Mouse (Mus musculus): ENCODE results near the gene Tbce.

DNA sequence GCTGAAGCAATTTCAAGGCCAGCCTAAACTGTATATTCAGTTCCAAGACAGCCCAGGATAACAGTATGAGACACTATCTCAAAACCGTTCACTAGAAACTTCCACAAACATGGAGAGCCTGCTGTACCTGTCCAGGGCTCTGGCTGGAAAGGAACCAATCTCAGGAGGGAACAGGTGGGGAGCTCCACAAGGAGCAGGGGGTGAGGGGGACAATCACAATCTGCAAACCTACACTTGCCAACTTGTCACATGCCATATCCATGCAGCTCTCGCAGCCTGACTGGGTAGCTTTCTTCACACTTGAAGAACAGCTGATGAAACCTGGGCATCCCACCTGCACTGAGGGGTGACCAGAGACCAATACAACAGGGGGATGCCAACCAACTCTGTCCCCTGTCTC, 25.4 kb downstream of the Tbce start:
- TF ChIP-seq CTCF (conservative IDR thresholded peaks at IDR 0.05 in 1 of 2, IDR thresholded peaks at IDR 0.05 in 1 of 2; ENCODE audit: low read depth in 2 of 2, low read length in 2 of 2): no peak
- TF ChIP-seq MAX (IDR thresholded peaks at IDR 0.05; ENCODE audit: low read length): no peak
- no peak for TF ChIP-seq POLR2A (IDR thresholded peaks at IDR 0.05; ENCODE audit: low read depth, low read length)
- TF ChIP-seq MYC (IDR thresholded peaks at IDR 0.05; ENCODE audit: low read depth, low read length): no peak
- TF ChIP-seq TCF12 (IDR thresholded peaks at IDR 0.05; ENCODE audit: low read depth, low read length): no peak
- no peak for TF ChIP-seq ZC3H11A (IDR thresholded peaks at IDR 0.05; ENCODE audit: low read depth, low read length)
- no peak for TF ChIP-seq ZKSCAN1 (IDR thresholded peaks at IDR 0.05; ENCODE audit: borderline replicate concordance, low read depth, low read length)
- TF ChIP-seq HCFC1 (IDR thresholded peaks at IDR 0.05; ENCODE audit: low read depth, low read length): no peak
